Mouse (Mus musculus) heart, embryonic 16.5 days (tissue): ENCODE measurements around the gene Gm1140. TPM values are rescaled to one million over a fixed set of nuclear protein-coding genes. Genes with fewer than 3 reads are reported as not detected.
"Not testable (repeated sequence)": the region's sequence is repeated elsewhere in the genome, so short reads cannot be mapped to it uniquely, and the experiment has no call there.

ENCODE experiments used
- ATAC-seq: fragments of 200-750 bp; cut with Nextera tagmentation; replicated peaks from 2 replicates; pipeline ENCODE4 v1.8.0; 2017; ENCODE audit warnings: moderate number of reproducible peaks; ENCODE audit not compliant: insufficient read depth, low FRiP score; ENCODE audit errors: extremely low read depth
- H3K27ac ChIP-seq: fragments of 300-500 bp; sonication (generic); 2 replicates; pipeline ENCODE4 v1.5.1; 2014; ENCODE audit warnings: mild to moderate bottlenecking, low read length, control low read depth, moderate library complexity
- H3K27me3 ChIP-seq: fragments of 300-500 bp; sonication (generic); 2 replicates; pipeline ENCODE4 v1.6.1; 2014; ENCODE audit warnings: low read length, mixed read lengths; ENCODE audit not compliant: control insufficient read depth, insufficient read depth
- H3K36me3 ChIP-seq: fragments of 300-500 bp; sonication (generic); 2 replicates; pipeline ENCODE4 v1.6.1; 2014; ENCODE audit not compliant: control insufficient read depth, insufficient read depth
- H3K4me1 ChIP-seq: fragments of 300-500 bp; sonication (generic); 2 replicates; pipeline ENCODE4 v1.6.1; 2014; ENCODE audit warnings: low read length, mixed read lengths; ENCODE audit not compliant: control insufficient read depth, insufficient read depth
- H3K4me2 ChIP-seq: fragments of 300-500 bp; sonication (generic); 2 replicates; pipeline ENCODE4 v1.6.1; 2014; ENCODE audit warnings: low read depth, mild to moderate bottlenecking, control low read depth, low read length
- H3K4me3 ChIP-seq: fragments of 300-500 bp; sonication (generic); 2 replicates; pipeline ENCODE4 v1.5.1; 2014; ENCODE audit warnings: mild to moderate bottlenecking, control low read depth, low read length
- H3K9ac ChIP-seq: fragments of 300-500 bp; sonication (generic); 2 replicates; pipeline ENCODE4 v1.6.1; 2014; ENCODE audit warnings: low read length, control low read depth
- H3K9me3 ChIP-seq: fragments of 300-500 bp; sonication (generic); replicated peaks from 2 replicates; pipeline ENCODE4 v1.6.1; 2016; ENCODE audit warnings: low read length; ENCODE audit not compliant: control insufficient read depth
- WGBS: fragments of 180-500 bp; shearing (Covaris S2); extraction: QIAGEN DNeasy Blood & Tissue Kit; methylation state at CpG from one replicate; pipeline ENCODE4 v1.1.7; 2014; 5-methylcytosine and 5-hydroxymethylcytosine counted together
- polyA plus RNA-seq: library from polyadenylated mRNA; unstranded; fragments of >200 nt; fragmentation: Nextera tagmentation; extraction: Ambion mirVana; gene quantifications from 2 replicates; pipeline ENCODE4 v1.2.1, GENCODE M21; 2015

Gm1140 gene
- polyA plus RNA-seq, result not detected in 2 replicates

- not testable (repeated sequence) for H3K4me2 ChIP-seq, H3K9me3 ChIP-seq, H3K9ac ChIP-seq, H3K4me1 ChIP-seq, H3K36me3 ChIP-seq, ATAC-seq, H3K4me3 ChIP-seq, H3K27me3 ChIP-seq, H3K27ac ChIP-seq
- 77% methylated on average over 3 of the region's 11 CpGs for WGBS
Measured at GRCm38 (mm10) chrX:67693462-67693861, at the start of gene Gm1140. Gm1140 (minus strand) TSS chrX:67693562.

- H3K4me2 ChIP-seq, H3K36me3 ChIP-seq, H3K27me3 ChIP-seq, H3K9me3 ChIP-seq, ATAC-seq, H3K27ac ChIP-seq, H3K9ac ChIP-seq, H3K4me1 ChIP-seq, H3K4me3 ChIP-seq: not testable (repeated sequence)
- WGBS, result 79% methylated on average over 5 of the region's 10 CpGs
Measured at GRCm38 (mm10) chrX:67695398-67695797, 2.0 kb upstream of the Gm1140 start, which contains the start of gene Gm14692. Gm14692 (plus strand) TSS chrX:67695698.

Other genes starting within 250 kb of the Gm1140 start
- not detected in 2 replicates for gene Gm14692, start 2.1 kb upstream of the Gm1140 start, polyA plus RNA-seq
- gene 4933436I01Rik, start 227.9 kb upstream of the Gm1140 start, polyA plus RNA-seq, result not detected in 2 replicates